Mouse (Mus musculus) G1E (cell line): ENCODE data around the gene Wwox. TPM values are rescaled to one million over a fixed set of nuclear protein-coding genes. Genes with fewer than 3 reads are reported as not detected.

Experiments used
- ATAC-seq: 2 replicates; pipeline ENCODE4 v1.8.0; 2016; ENCODE audit warnings: mild to moderate bottlenecking; ENCODE audit not compliant: insufficient number of reproducible peaks, poor library complexity, low FRiP score, severe bottlenecking; ENCODE audit errors: extremely low read depth
- DNase-seq: peaks from one replicate; pipeline ENCODE4 v3.0.0; 2012; ENCODE audit warnings: low spot score
- H3K27me3 ChIP-seq: 2 replicates; pipeline ENCODE4 v1.6.1; 2012; ENCODE audit warnings: mild to moderate bottlenecking, low read length, inconsistent platforms; ENCODE audit not compliant: insufficient read depth
- H3K36me3 ChIP-seq: replicated peaks from 2 replicates; pipeline ENCODE3; 2012; ENCODE audit warnings: mild to moderate bottlenecking, inconsistent platforms
- H3K4me1 ChIP-seq: 2 replicates; pipeline ENCODE4 v1.6.1; 2012; ENCODE audit warnings: low read depth, low read length, inconsistent platforms, mixed read lengths; ENCODE audit not compliant: insufficient read depth
- H3K4me3 ChIP-seq: 2 replicates; pipeline ENCODE4 v1.5.1; 2012; ENCODE audit warnings: low read depth, mild to moderate bottlenecking, inconsistent platforms, low read length, moderate library complexity, mixed read lengths
- H3K9me3 ChIP-seq: replicated peaks from 2 replicates; pipeline ENCODE4 v1.6.1; 2012; ENCODE audit warnings: inconsistent platforms
- CTCF ChIP-seq: IDR thresholded peaks from 2 replicates; pipeline ENCODE4 v1.5.1; 2012; ENCODE audit warnings: low read depth, low read length, inconsistent platforms, mixed read lengths
- GATA1 ChIP-seq: IDR thresholded peaks from 2 replicates; pipeline ENCODE4 v1.6.1; 2012; ENCODE audit warnings: borderline replicate concordance, low read length, inconsistent platforms, mixed read lengths
- GATA2 ChIP-seq: IDR thresholded peaks from 2 replicates; pipeline ENCODE4 v1.6.1; 2012; ENCODE audit warnings: low read depth, low read length, inconsistent platforms, borderline replicate concordance
- POLR2AphosphoS5 ChIP-seq: IDR thresholded peaks from 2 replicates; pipeline ENCODE4 v1.6.1; 2012; ENCODE audit warnings: low read depth, low read length, inconsistent platforms; ENCODE audit not compliant: insufficient replicate concordance
- TAL1 ChIP-seq: conservative IDR thresholded peaks from 2 replicates; pipeline ENCODE4 v1.6.1; 2012; ENCODE audit warnings: low read depth, low read length, inconsistent platforms, mixed read lengths
- polyA plus RNA-seq: library from polyadenylated mRNA; stranded (reverse); fragments of >175 nt; gene quantifications from 2 replicates; pipeline ENCODE4 v1.2.3, GENCODE M21; 2012
- total RNA-seq, 2 experiments: library from RNA; stranded (forward) in 1 of 2; stranded (reverse) in 1 of 2; fragments of 200-1000 nt in 1 of 2; fragments of >200 nt in 1 of 2; fragmentation: Nextera tagmentation in 1 of 2; gene quantifications; 2 replicates each; pipeline ENCODE4 v1.2.3; 2014 to 2017

Gene Wwox
- total and polyA plus RNA-seq, 3 experiments, result 5.8 to 33.9 (median 7.2) TPM

- DNase-seq (no peak), ATAC-seq (no peak)
- Histone ChIP-seq H3K36me3 (no peaks in the 10 kb centered on the region), H3K9me3 (peaks cover 75% of the 10 kb centered on the region), H3K4me3 (no peak overlapping the region), H3K27me3 (no peaks in the 10 kb centered on the region), H3K4me1 (no peaks in the 10 kb centered on the region)
- TF ChIP-seq GATA1, result no peak
- no peak for TF ChIP-seq GATA2
- no peak for TF ChIP-seq POLR2AphosphoS5
- TF ChIP-seq TAL1, result no peak
- TF ChIP-seq CTCF, result no peak
Observed at GRCm38 (mm10) chr8:115255550-115255949, 816.1 kb downstream of the Wwox start.

- Histone ChIP-seq H3K9me3 (peaks cover 70% of the 10 kb centered on the region), H3K4me3 (no peak overlapping the region), H3K4me1 (no peaks in the 10 kb centered on the region), H3K36me3 (no peaks in the 10 kb centered on the region), H3K27me3 (no peaks in the 10 kb centered on the region)
- no peak for ATAC-seq
- TF ChIP-seq CTCF (no peak), GATA1 (no peak), GATA2 (no peak), TAL1 (no peak), POLR2AphosphoS5 (no peak)
- DNase-seq, result no peak
Observed at GRCm38 (mm10) chr8:115257417-115257816, 818.0 kb downstream of the Wwox start.

DNA sequence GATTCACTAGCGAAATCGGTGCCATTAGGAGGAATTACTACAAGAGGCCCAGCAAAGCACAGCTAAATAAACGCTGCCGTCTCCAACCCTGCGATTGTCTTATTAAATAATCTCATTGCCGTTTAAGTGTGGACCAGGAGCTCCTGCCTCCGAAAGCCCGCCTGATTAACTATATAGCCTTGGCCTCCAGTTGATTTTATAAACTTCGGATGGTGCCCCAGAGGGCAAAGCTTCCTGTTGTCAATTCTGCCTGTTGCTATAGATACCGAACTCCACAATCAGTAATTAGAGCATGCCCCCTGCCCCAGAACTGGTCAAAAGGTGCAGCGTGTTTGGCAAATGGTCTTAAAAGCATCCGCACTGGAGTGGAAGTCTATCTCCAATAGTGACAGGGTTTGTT lies 820.4 kb downstream of the Wwox start:
- H3K27me3 ChIP-seq, result no peaks in the 10 kb centered on the region
- peaks cover 63% of the 10 kb centered on the region for H3K9me3 ChIP-seq
- no peaks in the 10 kb centered on the region for H3K36me3 ChIP-seq
- DNase-seq, result no peak
- no peak overlapping the region for H3K4me3 ChIP-seq
- no peak for ATAC-seq
- no peaks in the 10 kb centered on the region for H3K4me1 ChIP-seq
- TF ChIP-seq CTCF (no peak), TAL1 (no peak), GATA1 (no peak), POLR2AphosphoS5 (no peak), GATA2 (no peak)

- Histone ChIP-seq H3K27me3 (no peaks in the 10 kb centered on the region), H3K4me3 (no peak overlapping the region), H3K4me1 (no peaks in the 10 kb centered on the region), H3K36me3 (no peaks in the 10 kb centered on the region), H3K9me3 (peaks cover 65% of the 10 kb centered on the region)
- ATAC-seq (no peak), DNase-seq (no peak)
- TF ChIP-seq GATA1 (no peak), TAL1 (no peak), CTCF (no peak), GATA2 (no peak), POLR2AphosphoS5 (no peak)
Observed at GRCm38 (mm10) chr8:115267196-115267595, 827.7 kb downstream of the Wwox start.

- no peak for TF ChIP-seq GATA1
- no peak for TF ChIP-seq TAL1
- no peak for TF ChIP-seq CTCF
- no peak for TF ChIP-seq POLR2AphosphoS5
- TF ChIP-seq GATA2, result no peak
- Histone ChIP-seq H3K36me3 (no peaks in the 10 kb centered on the region), H3K27me3 (no peaks in the 10 kb centered on the region), H3K4me1 (no peaks in the 10 kb centered on the region), H3K4me3 (no peak overlapping the region), H3K9me3 (peaks cover 72% of the 10 kb centered on the region)
- DNase-seq (no peak), ATAC-seq (no peak)
Observed at GRCm38 (mm10) chr8:115269601-115270000, 830.1 kb downstream of the Wwox start.

DNA sequence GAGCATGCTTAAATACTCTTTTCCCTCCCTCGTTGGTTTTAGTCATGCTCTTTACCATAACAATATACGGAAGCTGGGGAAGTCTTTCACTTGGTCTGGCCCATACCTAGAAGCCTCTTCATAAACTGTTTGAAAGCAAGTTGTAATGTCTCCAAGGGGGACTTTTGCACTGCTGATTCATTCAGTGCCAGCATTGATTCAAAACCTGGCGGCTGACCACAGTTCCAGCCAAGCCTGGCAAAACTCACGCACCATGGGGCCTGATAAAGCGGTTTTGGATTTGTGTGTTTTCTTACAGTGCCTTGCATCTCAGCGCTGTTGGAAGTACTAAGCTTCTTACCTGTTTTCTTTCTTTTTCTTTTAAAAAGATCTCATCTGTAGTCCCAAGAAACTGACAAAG lies 834.5 kb downstream of the Wwox start:
- no peaks in the 10 kb centered on the region for H3K36me3 ChIP-seq
- TF ChIP-seq TAL1 (no peak), CTCF (no peak), POLR2AphosphoS5 (no peak), GATA1 (no peak), GATA2 (no peak)
- no peaks in the 10 kb centered on the region for H3K27me3 ChIP-seq
- no peak overlapping the region for H3K4me3 ChIP-seq
- no peaks in the 10 kb centered on the region for H3K4me1 ChIP-seq
- DNase-seq, result no peak
- ATAC-seq, result no peak
- peaks cover 76% of the 10 kb centered on the region for H3K9me3 ChIP-seq

DNA sequence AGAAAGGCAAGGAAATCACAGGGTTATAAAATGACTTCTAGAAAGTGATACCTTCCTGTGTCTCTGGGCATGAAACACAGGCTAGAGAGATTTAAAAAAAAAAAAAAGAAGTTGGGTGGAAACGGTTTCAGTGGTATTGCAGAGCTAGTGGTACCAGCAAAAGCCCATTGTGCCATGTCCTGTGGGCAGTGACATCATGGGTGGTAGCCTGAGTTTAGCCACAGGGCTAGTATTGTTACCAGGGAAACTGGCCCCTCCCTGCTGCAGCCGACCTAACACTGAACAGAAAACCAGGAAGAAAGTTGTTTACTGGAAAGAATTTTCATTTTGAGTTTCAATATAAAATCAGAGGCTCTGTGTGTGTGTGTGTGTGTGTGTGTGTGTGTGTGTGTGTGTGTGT lies 836.8 kb downstream of the Wwox start:
- no peaks in the 10 kb centered on the region for H3K4me1 ChIP-seq
- ATAC-seq, result no peak
- no peak for DNase-seq

More for the DNA sequence above, 836.8 kb downstream of the Wwox start:
- no peaks in the 10 kb centered on the region for H3K36me3 ChIP-seq
- no peak overlapping the region for H3K4me3 ChIP-seq
- H3K27me3 ChIP-seq, result no peaks in the 10 kb centered on the region
- H3K9me3 ChIP-seq, result peaks cover 59% of the 10 kb centered on the region
- TF ChIP-seq POLR2AphosphoS5, result no peak
- no peak for TF ChIP-seq TAL1
- TF ChIP-seq GATA2, result no peak
